In the genomic region with DNA sequence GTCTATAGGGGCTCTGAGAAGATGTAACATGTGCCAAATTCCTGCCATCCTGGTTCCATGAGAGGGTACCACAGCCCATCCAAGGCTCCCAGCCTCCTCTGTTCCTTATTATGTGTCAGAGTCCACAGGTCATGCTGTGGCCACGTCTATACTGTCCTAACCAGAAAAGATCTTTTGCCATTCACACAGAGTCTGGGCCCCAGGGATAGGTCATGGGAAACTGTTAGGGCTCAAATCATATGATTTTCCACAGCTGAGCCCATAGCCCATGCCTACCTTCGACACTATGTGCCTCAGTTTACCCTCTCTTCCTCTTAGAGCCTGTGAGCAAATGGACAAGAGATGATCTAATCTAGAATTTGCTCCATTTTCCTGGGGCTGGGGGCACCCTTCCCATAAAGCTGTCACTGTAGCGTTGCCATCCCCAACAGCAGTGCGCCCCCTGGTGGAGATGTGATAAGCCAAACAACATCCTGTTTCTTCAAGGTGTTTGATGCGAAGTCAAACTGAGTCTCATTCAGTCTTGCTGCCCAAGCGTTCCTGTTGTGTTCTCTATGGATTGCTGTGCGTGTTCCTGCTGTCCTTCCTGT, we compare ENCODE assay signal across 9 mouse cellular contexts. TPM values are rescaled to one million over a fixed set of nuclear protein-coding genes. Genes with fewer than 3 reads are reported as not detected.
DNase-seq lines count a peak whose midpoint lies in the region; ATAC-seq and TF ChIP-seq lines count a peak whose summit lies in the region.
"Had no signal": no experiment of that assay in that cellular context is flagged by ENCODE, and none has a peak within 500 bp of the region (broad histone marks: within the 10 kb centered on the region; RNA-seq: fewer than 3 reads in every experiment).

No protein-coding gene starts in this region.

- H3K9ac ChIP-seq in lung, postnatal 0 days (replicated peaks; ENCODE audit: low read depth), result no peak overlapping the region

- peak; percentile 51 for DNase-seq in CD4-positive helper T cell, adult 2 months (ENCODE audit: low read depth, low spot score)
- DNase-seq in adrenal gland, adult 18-20 months (ENCODE audit: low spot score in 2 of 2), result peak; percentile 82 to 86
- DNase-seq in kidney, postnatal 36 days, result peak; percentile 70 to 94
- peak; percentile 72 for DNase-seq in lung, postnatal 0 days (ENCODE audit: low spot score)
- DNase-seq in retina, embryonic 14.5 days (ENCODE audit: low spot score), result peak; percentile 91
- DNase-seq in thymus, postnatal 4 days, result peak; percentile 97

- H3K27ac ChIP-seq in cortical plate, adult 2 months (ENCODE audit: insufficient read depth, low read length), result peak overlapping the region; percentile 55
- H3K27ac ChIP-seq in lung, postnatal 0 days (ENCODE audit: low read length), result no peak overlapping the region

- H3K9me3 ChIP-seq in lung, postnatal 0 days (ENCODE audit: low read length), result no peaks in the 10 kb centered on the region

- peaks cover 13% of the 10 kb centered on the region for H3K4me1 ChIP-seq in cortical plate, adult 2 months (ENCODE audit: control insufficient read depth, insufficient read depth, low read length)
- no peaks in the 10 kb centered on the region for H3K4me1 ChIP-seq in lung, postnatal 0 days (ENCODE audit: insufficient read depth, low read depth, low read length)

- peak; percentile 88 for TF ChIP-seq CTCF in cortical plate, adult 2 months (IDR thresholded peaks at IDR 0.05; ENCODE audit: extremely low read depth, insufficient read depth, low read length)
- peak; percentile 97 for TF ChIP-seq CTCF in lung, postnatal 0 days (IDR thresholded peaks at IDR 0.05)

- peak; percentile 32 for ATAC-seq in granulocyte monocyte progenitor cell, adult 5-6 weeks (replicated peaks; ENCODE audit: poor library complexity, severe bottlenecking)
- ATAC-seq in lung, postnatal 0 days, result no peak

- no peaks in the 10 kb centered on the region for H3K36me3 ChIP-seq in lung, postnatal 0 days (ENCODE audit: insufficient read depth, low read length)

- no peaks in the 10 kb centered on the region for H3K27me3 ChIP-seq in lung, postnatal 0 days (replicated peaks; ENCODE audit: insufficient read depth, low read length)

- no peak overlapping the region for H3K4me2 ChIP-seq in lung, postnatal 0 days (replicated peaks; ENCODE audit: low read depth, low read length)

- H3K4me3 ChIP-seq in cortical plate, adult 2 months (ENCODE audit: insufficient read depth, low read length), result no peak overlapping the region
- no peak overlapping the region for H3K4me3 ChIP-seq in lung, postnatal 0 days (ENCODE audit: low read depth, low read length)

- no peak for TF ChIP-seq POLR2A in cortical plate, adult 2 months (IDR thresholded peaks at IDR 0.05; ENCODE audit: extremely low read depth, insufficient read depth, low read length)

- 6% methylated on average over 7 of the region's 7 CpGs for WGBS in lung, postnatal 0 days

- TF ChIP-seq EP300 in lung, postnatal 0 days (IDR thresholded peaks at IDR 0.05), result no peak

RNA-seq across cellular contexts. Expression of a gene that starts 44.9 kb away (rescaled TPM):
- total RNA-seq in adrenal gland, adult 18-20 months (2021), result under 1 TPM; 0.20 to 0.26 TPM
- polyA plus RNA-seq in cortical plate, adult 2 months (2012; rRNA removed), result 225 and 233 TPM in 2 replicates
- 4.5 and 14.7 TPM in 2 replicates for total RNA-seq in granulocyte monocyte progenitor cell, adult 5-6 weeks (2014; fragmentation: Nextera tagmentation)
- total RNA-seq in granulocyte monocyte progenitor cell, adult 5-6 weeks (2017), result 2.7 and 2.9 TPM in 2 replicates
- 0.17 and 0.23 TPM in 2 replicates for polyA plus RNA-seq in lung, postnatal 0 days (2015; fragmentation: Nextera tagmentation; extraction: Ambion mirVana)

RNA-seq across cellular contexts. Expression of a gene that starts 45.3 kb away (rescaled TPM):
- total RNA-seq in adrenal gland, adult 18-20 months (2021), result not detected
- polyA plus RNA-seq in cortical plate, adult 2 months (2012; rRNA removed), result not detected in 2 replicates
- not detected in 2 replicates for total RNA-seq in granulocyte monocyte progenitor cell, adult 5-6 weeks (2014; fragmentation: Nextera tagmentation)
- not detected in 2 replicates for total RNA-seq in granulocyte monocyte progenitor cell, adult 5-6 weeks (2017)
- polyA plus RNA-seq in lung, postnatal 0 days (2015; fragmentation: Nextera tagmentation; extraction: Ambion mirVana), result not detected in 2 replicates
- polyA plus RNA-seq: frontal cortex, adult 2 months had no signal
